ENCODE assay signal across 20 mouse cellular contexts in the genomic region with DNA sequence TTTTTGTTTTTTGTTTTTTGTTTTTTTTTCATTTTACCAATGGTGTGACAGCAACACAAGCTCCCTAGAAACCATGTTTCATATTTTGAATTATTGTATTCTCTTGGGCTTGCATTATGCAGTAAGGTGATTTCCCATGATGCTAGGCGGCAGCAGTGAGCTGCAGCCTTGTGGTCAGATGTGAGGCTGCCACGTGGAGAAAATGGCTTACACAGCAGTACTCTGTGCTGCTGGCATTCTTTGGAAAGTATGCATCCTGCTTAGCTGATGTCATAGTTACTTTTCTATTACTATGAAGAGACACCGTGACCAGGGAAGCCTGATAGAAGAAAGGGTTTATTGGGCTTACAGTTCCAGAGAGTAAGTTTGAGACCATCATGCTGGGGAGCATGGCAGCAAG. TPM values are rescaled to one million over a fixed set of nuclear protein-coding genes. Genes with fewer than 3 reads are reported as not detected.
"Had no signal": no experiment of that assay in that cellular context is flagged by ENCODE, and none has a peak within 500 bp of the region (broad histone marks: within the 10 kb centered on the region; RNA-seq: fewer than 3 reads in every experiment).

No protein-coding gene starts in this region.

- H3K9ac ChIP-seq: kidney, embryonic 15.5 days; liver, embryonic 14.5 days; liver, postnatal 0 days; lung, embryonic 14.5 days; midbrain, embryonic 12.5 days; neural tube, embryonic 13.5 days had no signal

- H3K4me2 ChIP-seq: kidney, embryonic 15.5 days; liver, embryonic 11.5 days; lung, embryonic 14.5 days; midbrain, embryonic 12.5 days; neural tube, embryonic 13.5 days had no signal

- DNase-seq: kidney, adult 8-10 months; kidney, postnatal 10 days; kidney, postnatal 36 days; liver, postnatal 0 days; lung, embryonic 14.5 days; right cerebral cortex, postnatal 25 days; thymus, adult 18-20 months; thymus, postnatal 36 days had no signal

- H3K9me3 ChIP-seq: kidney, embryonic 15.5 days; midbrain, embryonic 12.5 days; neural tube, embryonic 13.5 days had no signal

- H3K4me3 ChIP-seq: kidney, embryonic 15.5 days; midbrain, embryonic 12.5 days; myocyte; neural tube, embryonic 13.5 days had no signal

- H3K27me3 ChIP-seq: kidney, embryonic 15.5 days; midbrain, embryonic 12.5 days; neural tube, embryonic 13.5 days had no signal

- H3K36me3 ChIP-seq: kidney, embryonic 15.5 days; midbrain, embryonic 12.5 days; neural tube, embryonic 13.5 days had no signal

- ATAC-seq: liver, postnatal 0 days; lung, postnatal 0 days; midbrain, embryonic 16.5 days had no signal

- H3K27ac ChIP-seq: kidney, embryonic 15.5 days; liver, embryonic 14.5 days; macrophage; midbrain, embryonic 12.5 days; neural tube, embryonic 13.5 days had no signal

RNA-seq across cellular contexts. Expression of a gene that starts 30.0 kb away (rescaled TPM):
- total RNA-seq: megakaryocyte, adult 5-6 weeks; monocyte, adult 5-6 weeks; neutrophil, adult 5-6 weeks had no signal
- polyA plus RNA-seq: macrophage had no signal
